Mouse (Mus musculus): ENCODE data around the gene Lyg2. TPM values are rescaled to one million over a fixed set of nuclear protein-coding genes. Genes with fewer than 3 reads are reported as not detected.

The Lyg2 gene
- total RNA-seq (2023): not detected

DNA sequence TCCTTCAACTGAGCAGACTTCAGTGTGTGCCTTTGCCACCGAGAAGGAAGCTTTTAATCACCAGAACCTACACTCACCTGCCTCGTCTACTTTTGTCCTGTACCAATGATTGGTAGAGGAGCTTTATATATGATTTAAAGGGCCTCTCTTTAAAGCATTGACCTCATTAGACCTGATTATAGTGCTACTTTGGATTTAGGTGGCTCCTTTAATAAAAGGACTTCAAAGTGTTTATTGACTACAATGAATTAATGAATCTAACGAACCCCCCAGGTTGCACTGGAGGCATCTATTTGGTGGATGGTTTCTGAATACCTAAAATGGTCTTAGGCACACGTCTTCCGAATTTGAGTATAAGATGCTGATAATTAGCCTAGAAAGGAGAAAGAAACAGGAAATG is at the start of gene Lyg2:
Lyg2 (minus strand) TSS at position 101 of the 400 bp plus-strand sequence.

DNA sequence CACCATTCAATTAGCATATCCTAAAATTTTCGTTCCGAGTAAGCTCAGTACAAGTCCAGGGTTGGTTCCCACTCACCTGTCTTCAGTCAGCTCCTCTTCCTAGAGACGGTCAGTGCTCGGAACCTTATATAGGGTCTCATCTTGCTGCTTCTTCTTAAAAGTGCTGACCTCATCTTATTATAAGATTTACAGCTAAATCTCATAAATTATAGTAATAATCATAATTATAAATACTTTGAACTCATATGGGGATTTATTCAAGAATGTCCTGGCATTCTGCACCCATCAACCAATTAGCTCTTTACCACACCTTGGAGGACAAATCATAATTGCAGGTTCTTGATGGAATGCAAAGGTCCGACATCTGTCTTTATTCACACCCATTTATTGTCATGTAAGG is 41.4 kb upstream of the Lyg2 start, which contains the start of gene Lyg1:
Lyg1 (minus strand) TSS at position 101 of the 400 bp plus-strand sequence.

DNA sequence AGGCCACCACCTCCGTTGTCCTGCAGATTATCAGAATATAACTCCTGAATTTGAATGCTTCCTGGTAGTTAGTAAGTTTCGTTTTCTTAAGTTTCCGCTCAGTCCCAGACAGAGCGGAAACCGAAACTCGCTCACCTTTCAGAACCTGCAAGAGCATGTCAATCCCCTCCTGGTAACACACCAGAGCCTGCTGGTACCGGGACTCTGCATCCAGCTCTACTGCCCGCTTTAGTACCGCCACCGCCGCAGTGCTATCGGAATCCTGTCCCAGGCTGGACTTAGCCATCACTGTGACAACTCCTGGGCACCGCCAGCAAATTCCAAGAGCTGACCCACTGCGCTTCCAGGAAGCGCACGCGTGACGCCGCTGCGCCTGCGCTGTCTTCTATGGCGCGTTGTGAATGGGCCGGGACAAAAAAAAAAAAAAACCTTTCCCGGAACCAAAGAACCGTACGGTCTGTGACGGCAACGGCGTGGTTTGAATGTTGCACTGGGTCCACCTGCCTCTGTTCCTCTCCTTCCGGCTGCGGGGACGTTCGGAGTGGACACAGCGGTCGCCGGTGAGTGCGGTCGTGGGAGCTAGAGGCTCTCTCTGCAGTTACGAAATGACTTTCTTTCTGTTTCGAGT is 26.2 kb downstream of the Lyg2 start, which contains the start of the genes Mitd1 and Mrpl30:
Mitd1 (minus strand) TSS at position 387 of the 628 bp plus-strand sequence.
Mrpl30 (plus strand) TSS at position 453 of the 628 bp plus-strand sequence.

DNA sequence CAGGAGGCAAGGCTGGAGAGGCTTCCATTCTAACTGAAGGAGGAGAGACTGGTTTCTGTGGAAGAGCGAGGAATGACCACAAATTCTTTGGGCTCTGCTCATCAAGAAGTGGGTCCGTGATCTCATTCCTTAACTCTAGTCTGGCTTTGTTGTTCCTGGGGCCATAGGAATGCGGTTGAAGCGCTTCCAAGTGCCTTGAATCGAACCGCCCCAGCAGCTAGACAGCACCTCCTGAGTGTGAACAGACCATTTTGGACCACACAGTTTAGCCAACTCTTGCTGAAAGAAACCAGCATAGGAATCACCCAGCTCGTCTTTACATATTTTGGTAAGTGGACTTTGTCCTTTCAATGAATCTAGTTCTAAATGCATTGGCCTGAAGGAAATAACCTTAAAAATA is 44.6 kb downstream of the Lyg2 start, which contains the start of gene Lipt1:
Lipt1 (plus strand) TSS at position 35 of the 400 bp plus-strand sequence.

DNA sequence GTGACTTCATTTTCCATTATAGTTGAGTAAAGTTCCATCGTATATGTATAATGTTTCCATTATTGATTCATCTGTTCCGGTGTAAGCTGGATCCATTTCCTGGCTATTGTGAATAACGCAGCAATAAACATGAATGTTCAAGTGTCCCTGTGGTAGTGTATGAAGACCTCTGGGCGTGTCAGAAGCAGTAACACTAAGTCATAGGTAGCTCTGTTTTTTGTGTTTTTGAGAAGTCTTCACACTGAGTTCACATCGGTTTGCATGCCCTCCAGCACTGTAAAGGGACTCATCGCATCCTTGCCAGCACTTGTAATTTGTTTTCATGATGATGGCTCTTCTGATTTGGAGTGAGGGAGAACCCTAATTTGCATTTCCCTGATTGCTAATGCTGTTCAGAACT is 50.0 kb downstream of the Lyg2 start, which contains the start of gene Tsga10:
Tsga10 (minus strand) TSS at position 144 of the 400 bp plus-strand sequence.

Other genes starting within 250 kb of the Lyg2 start
- gene 2010300C02Rik, start 196.4 kb downstream of the Lyg2 start, total RNA-seq (2023): under 1 TPM in 1 of 2 experiments, not detected in 1; 0.13 TPM
- gene Tsga10, start 50.1 kb downstream of the Lyg2 start, total RNA-seq (2023): 1 to 10 TPM; 6.6 to 6.7 TPM
- gene Lipt1, start 44.8 kb downstream of the Lyg2 start, total RNA-seq (2023): under 1 TPM in 1 of 2 experiments, not detected in 1; 0.61 TPM
- gene Mitd1, start 26.1 kb downstream of the Lyg2 start, total RNA-seq (2023): 10 to 100 TPM in 1 of 2 experiments, 1 to 10 TPM in 1; 9.2 to 12.7 TPM
- 10 to 100 TPM; 72.6 to 78.0 TPM for gene Mrpl30, start 26.0 kb downstream of the Lyg2 start, total RNA-seq (2023)
- not detected for gene Lyg1, start 41.3 kb upstream of the Lyg2 start, total RNA-seq (2023)
- 10 to 100 TPM; 42.7 to 42.9 TPM for gene Txndc9, start 81.4 kb upstream of the Lyg2 start, total RNA-seq (2023)
- gene Eif5b, start 81.5 kb upstream of the Lyg2 start, total RNA-seq (2023): 10 to 100 TPM; 17.9 to 20.1 TPM
- gene Rev1, start 213.3 kb upstream of the Lyg2 start, total RNA-seq (2023): 10 to 100 TPM; 30.1 to 35.6 TPM